Mouse (Mus musculus) left cerebral cortex, adult 18-20 months (tissue): Measurements from ENCODE around the gene Oxtr. TPM values are rescaled to one million over a fixed set of nuclear protein-coding genes. Genes with fewer than 3 reads are reported as not detected.

ENCODE experiments used
- DNase-seq, 2 experiments: peaks; one replicate each; pipeline ENCODE4 v3.0.0; 2021 to 2022; ENCODE audit warnings: low spot score in 2 of 2, mixed read lengths in 1 of 2
- total RNA-seq, 2 experiments: library from RNA; stranded (reverse); gene quantifications; 2 replicates each; pipeline ENCODE4 v1.2.3; 2021

Oxtr gene
- total RNA-seq, 2 experiments from 2014 or later = 5.8 TPM

DNA sequence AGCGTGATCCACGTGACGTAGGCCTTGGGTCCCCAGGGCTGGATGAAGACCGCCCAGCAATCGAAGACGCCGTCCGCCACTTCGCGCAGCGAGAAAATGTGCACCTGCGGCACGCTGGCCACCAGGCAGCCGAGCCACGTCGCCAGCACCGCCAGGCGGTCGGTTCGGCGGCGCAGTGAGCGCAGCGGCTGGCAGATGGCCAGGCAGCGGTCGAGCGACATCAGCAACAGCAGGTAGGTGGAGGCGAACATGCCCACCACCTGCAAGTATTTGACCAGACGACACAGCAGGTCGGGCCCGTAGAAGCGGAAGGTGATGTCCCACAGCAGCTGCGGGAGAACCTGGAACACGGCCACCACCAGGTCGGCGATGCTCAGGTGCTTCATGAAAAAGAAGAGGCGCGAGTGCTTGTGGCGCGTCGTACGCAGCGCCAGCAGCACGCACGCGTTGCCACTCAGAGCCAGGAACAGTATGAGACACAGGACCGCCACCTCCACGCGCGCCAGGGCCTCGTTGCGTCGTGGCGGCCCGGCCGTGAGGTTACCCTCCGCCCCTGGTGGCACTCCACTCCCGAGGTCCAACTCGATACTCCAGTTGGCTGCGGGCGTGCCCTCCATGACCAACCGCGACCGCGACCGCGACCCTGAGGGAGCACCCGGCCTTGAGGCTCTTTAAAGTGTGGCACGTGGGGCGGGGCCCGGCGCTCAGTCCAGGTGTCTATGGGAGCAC, 398 bp downstream of the Oxtr start:
- peak in 1 of 2 experiments; percentile 33 for DNase-seq

DNA sequence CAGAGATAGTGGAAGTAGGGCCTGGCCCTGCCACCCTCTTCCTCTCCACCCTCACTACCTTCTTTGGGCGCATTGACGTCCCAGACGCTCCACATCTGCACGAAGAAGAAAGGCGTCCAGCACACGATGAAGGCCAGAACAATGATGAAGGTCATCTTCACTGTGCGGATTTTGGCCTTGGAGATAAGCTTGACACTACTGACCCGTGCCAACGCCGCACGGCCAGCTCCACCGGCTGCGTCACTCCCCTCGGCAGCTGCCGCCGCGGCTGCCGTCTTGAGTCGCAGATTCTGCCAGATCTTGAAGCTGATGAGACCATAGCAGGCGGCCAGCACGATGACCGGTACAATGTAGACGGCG, 942 bp downstream of the Oxtr start:
- no peak for DNase-seq

DNA sequence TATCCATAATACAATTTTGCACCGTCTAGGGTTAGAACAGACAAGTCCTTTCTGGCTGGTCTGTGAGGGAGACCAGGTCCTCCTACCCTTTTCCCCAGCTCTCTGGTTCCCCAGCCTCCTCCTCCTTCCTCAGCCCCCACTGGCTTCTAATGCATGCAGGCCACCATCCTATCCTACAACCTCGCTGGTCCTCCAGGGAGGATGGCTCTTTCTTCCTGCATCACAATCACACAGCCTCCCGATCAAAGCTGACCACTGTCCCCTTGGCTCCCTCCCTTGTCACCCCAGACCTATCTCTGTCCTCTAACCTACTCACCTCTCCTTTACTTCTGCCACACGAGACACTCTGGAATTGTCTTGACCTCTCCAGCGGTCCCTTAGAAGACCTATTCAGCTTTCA, 1.8 kb downstream of the Oxtr start:
- no peak for DNase-seq

DNA sequence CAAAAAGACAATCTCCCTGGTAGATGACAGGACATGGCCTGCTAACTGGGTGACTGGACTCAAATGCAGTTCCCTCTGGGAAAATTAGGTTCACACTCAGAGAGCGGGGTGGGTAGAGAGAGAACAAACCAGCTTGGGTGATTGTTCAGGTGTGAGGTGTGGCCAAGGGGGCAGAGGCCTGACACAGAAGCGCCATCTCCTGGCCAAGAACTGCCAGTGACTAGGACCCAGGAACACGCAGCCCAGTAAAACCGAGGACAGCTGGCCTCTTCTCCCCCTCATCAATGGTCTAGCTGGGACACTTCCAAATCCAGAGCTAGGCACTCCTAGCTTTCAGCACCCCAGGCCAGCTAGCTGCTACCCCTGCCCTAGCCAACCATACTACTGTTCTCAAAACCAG, 5.4 kb downstream of the Oxtr start:
- DNase-seq = peak; percentile 41 to 53

DNA sequence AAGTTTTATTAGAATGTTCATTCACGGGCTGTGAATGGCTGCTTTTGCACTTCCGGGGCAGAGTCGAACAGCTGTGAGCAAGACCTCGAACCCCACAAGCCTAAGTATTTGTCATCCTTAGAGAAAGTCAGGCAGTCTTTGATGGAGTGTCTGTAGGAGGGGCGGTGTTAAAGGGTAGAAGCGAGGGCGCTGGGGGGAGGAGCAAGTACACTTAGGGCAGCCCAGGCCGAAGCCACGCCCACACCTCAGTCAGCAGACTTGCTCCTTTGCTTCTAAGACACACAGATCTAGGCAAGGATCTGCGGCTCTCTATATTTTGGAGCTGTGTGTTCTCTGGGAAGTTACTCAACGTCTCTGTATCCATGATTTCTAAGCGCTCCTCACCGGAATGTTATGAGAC, 9.9 kb downstream of the Oxtr start:
- no peak for DNase-seq

DNA sequence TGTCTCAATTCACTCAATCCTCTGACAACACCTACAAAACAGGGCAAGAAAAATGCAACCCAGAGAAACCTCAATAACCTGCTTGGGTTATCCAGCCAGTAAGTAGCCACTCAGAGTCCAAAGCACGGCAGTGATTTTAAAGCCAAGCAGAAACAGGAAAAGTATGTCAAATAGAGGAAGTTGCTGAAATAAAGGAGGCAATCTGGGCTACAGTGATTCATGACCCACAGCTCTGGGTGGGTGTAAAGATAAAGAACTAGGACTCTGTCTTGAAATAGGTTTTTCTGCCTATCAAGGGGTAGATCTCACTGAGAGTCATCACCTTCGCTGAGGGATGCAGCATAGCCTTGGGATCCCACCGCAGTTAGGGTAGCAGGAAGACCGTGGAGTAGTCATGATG, 18.1 kb downstream of the Oxtr start:
- no peak for DNase-seq

DNA sequence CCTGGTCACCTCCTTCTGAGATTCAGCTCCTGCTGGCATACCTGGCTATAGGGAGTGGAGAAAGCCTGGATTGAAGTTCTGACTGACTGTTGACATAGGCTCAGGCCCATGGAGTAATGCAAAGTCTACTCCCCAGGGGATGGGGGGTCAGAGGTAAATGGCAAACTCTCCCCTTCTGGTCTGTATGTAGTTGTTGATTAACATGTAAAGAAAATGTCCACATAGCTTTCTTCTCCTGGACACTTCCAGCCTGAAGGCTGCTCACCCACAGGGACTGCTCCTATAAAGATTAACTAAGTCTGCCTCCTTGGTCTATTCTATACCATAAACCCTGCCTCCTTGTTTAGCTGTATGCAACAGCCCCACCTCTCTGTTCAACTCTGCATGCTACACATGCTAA, 23.7 kb downstream of the Oxtr start:
- DNase-seq = no peak

DNA sequence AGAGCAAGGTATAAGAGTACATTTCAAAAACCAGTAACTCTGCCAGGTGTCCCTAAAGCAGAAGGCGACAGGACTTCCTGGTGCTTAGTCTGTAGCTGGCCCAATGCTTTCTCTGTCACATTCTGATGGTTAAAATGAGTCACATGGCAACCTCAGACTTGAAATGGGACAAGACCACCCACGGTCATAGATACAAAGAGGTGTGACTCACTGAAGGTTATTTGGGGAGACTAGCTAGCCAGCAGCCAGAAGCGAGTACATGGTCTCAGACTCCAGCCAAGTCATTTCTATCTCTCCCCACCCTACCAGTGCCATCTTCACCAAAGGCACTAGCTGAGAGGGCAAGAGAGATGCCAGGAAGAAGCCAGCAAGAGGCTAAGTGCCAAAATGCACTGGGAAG, 24.3 kb downstream of the Oxtr start:
- no peak for DNase-seq

DNA sequence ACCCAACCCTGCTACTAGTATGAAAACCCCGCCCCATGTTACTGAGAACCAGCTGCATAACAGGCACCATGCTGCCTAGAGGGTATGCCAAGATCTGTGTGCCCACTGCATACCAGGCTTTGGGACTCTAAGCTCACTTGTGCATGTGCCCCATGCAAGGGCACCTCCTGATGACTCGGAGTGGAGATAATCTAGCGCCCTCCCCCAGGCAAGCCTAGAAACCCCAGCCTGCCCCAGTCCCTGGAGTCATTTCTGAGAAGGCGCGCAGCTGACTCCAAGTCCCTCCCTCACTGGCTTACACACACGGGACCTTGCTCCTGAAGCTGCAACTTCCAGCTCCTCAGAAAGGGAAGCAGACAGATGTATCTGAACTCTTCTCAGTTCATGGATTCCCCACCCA, 26.4 kb downstream of the Oxtr start:
- no peak for DNase-seq

DNA sequence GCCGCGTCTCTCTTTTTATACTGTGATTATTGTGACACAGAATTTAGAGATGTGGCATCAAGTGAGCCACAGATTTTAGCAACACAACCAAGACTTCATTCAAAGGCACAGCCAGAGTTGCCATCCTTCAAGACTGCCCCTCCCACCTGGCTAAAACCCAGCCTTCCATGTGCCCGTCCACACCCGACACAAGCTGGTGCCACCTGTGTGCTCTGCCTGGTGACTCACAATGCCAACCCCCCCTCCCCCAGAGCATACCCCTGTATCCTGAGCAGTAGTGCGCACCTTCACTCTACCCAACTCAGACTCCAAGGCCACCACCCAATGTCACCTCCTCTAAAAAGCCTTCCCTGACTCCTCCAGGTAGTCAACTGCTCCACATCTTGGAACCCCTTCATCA, 28.3 kb downstream of the Oxtr start:
- no peak for DNase-seq

DNA sequence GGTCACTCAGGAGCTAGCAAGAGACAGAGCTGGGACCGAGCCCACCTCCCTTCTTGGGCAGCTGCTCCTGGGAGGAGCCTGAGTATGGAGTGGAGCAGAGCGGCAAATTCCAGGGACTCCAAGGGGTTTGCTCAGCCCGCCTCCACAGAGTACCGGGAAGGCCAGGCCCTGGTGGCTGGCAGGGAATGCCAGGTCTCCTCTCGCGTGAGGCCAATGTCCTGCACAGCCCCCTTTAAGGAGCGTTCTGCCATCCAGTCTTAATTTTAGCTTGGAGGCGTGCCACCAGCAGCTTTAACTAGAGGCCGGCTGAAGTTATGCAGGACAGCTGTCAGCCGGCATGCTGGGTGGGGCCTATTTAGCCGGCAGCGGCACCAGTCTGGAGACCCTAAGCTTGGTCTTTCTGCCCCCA, 30.4 kb downstream of the Oxtr start, which contains the start of gene Cav3:
TSS of gene Cav3 (plus strand) at position 165 of the 409 bp plus-strand sequence.
- no peak for DNase-seq

DNA sequence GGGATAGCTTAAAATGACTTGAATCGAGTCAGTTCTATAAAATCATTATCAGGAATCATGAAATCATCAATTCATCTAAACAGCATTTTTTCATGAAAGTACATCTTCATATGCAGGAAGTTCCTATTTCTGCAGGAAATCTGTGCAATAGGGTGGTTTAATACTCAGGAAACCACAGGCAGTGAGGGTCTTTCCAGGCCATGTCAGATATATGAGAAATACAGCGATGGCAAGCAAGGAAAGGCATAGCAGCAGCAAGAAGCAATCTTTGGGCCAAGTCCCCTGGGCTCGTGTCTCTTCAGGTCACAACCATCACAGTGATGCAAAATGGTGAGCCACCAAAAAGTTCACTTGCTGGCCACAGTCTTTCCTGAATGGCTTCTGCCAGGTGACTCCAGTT, 44.1 kb downstream of the Oxtr start:
- DNase-seq = no peak

DNA sequence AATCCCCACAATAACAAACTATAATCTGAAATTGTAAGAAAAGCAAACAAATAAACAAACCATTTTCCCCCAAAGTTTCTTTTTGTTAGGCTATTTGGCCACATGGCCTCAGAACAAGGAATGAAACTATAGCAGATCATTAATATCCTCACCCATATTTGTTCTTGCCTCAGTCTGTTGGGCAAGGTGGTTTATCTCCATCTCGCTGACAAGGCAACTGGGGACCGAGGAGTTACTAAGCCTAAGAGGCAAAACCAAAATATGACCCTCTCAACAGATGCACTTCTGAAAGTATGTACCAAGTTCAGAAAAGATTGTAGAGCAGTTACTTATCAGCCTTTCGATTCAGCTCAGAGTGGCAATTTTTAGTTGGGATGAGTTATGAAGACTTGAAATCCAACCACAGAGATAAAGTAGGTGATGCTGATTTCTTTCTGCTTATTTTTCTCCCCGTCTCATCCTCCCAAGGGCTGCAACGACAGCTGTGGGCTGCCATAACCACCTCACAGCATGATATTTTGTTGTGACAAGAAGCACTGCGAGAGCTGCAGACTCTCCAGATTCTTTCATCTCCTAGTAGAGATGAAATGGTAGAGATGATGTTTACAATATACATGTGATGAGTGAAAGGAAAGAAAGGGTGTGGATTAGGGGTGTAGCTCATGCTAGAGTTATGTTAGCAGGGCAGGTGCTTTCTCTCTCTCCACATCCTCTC, 63.6 kb downstream of the Oxtr start:
- DNase-seq = peak in 1 of 2 experiments; percentile 7

DNA sequence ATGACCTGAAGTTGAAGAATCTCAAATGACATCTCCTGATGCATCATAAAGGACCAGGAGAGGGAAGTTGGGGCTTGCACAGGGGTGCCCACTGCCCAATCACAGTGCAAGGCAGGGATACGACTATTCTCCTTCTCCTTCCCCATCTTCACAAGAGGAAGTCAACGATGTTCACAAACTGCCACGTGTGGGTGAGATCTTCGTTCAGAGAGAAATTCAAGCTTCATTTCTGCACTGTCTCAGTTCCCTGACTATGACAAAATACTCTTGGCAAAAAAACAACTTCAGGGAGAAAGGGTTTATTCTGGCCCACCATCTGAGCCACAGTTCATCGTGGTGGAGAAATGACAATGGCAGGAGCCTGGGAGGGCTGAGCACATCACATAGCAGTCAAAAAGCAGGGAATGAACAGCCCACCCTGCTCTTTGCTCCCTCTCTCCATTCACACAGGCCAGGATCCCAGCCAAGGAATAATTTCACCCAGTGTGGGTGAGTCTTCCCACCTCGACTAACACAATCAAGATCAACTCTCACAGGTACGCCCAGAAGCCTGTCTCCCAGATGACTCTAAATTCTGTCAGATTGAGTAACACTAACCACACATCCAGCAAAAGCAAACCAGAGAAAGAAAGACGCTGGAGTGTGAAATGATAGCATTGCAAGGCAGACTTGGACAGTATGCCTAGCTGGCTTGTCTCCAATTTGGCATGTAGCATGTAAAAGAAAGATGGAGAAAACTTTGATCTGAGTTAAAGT, 65.8 kb downstream of the Oxtr start:
- peak; percentile 29 to 40 for DNase-seq

Other genes with a start within 250 kb of the Oxtr start
- gene Lmcd1, start 216.2 kb downstream of the Oxtr start, total RNA-seq = 10 to 100 TPM in 1 of 2 experiments, 1 to 10 TPM in 1; 7.6 to 10.6 TPM
- under 1 TPM in 1 of 2 experiments, not detected in 1; 0.37 TPM for gene Ssu2, start 101.9 kb downstream of the Oxtr start, total RNA-seq
- gene Cav3, start 30.4 kb downstream of the Oxtr start, total RNA-seq = not detected
- gene Rad18, start 206.7 kb upstream of the Oxtr start, total RNA-seq = 1 to 10 TPM; 6.8 to 7.3 TPM